Mouse (Mus musculus) kidney, postnatal 4 days (tissue): ENCODE data around the gene Rab3il1.

Experiments used
- DNase-seq, 2 experiments: peaks; one replicate each; pipeline ENCODE4 v3.0.0; 2021; ENCODE audit warnings: mixed read lengths in 2 of 2

The Rab3il1 gene

DNA sequence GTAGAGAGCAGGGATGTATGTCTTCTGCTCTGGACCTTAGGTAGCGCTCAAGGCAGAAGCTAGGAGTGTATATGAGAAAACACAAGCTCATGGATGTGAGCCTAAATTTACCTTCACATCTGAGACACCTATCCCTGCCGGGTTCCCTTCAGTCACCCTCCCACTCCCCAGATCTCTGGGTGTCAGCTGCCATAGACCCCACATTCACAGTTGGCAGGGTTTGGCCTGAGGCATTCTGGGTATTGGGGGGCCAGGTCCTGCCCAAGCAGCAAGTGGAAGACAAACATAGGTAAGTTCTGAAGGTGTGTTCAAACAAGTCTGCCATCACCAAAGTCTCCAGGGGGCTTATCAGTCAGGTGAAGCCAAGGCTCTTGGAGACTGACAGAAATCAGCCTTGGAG is 60.2 kb downstream of the Rab3il1 start:
- DNase-seq = no peak

DNA sequence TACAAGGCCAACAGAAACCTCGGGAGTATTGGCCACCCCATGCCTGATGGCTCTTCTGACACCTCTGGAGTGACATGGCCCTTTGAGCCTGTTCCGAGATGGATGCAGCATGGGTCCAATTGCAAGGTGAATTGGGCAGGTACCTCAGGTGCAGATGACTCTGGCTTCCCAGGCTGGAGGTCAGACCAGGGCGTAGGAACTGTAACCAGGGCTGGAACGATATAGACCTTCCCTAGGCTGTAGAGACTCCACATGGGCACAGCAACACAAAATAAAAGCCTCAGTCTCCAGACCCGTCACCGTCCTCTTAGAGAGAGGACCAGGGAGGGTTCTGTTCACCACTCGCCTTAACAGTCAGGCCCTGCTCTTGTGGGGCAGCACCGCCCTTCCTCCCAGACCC is 60.8 kb downstream of the Rab3il1 start:
- DNase-seq = no peak

DNA sequence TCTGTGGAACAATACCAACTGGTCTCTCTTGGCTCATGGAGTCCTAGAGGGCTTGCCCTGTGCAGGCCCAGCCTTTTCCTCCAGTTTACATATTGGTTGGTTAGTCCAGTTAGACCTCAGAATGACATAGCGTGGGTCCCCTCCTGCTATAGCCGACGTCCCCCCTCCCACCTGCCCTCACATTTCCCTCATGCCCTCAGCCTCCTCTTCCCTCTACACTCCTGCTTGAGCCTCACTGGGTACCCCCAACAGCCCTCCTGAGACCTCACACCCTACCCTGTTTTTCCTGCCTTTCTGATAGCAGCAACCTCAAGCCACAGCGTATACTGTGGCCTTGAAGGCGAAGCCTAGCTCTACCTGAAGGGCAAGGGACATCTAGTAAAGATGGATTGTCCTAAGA is 61.4 kb downstream of the Rab3il1 start:
- DNase-seq = no peak

DNA sequence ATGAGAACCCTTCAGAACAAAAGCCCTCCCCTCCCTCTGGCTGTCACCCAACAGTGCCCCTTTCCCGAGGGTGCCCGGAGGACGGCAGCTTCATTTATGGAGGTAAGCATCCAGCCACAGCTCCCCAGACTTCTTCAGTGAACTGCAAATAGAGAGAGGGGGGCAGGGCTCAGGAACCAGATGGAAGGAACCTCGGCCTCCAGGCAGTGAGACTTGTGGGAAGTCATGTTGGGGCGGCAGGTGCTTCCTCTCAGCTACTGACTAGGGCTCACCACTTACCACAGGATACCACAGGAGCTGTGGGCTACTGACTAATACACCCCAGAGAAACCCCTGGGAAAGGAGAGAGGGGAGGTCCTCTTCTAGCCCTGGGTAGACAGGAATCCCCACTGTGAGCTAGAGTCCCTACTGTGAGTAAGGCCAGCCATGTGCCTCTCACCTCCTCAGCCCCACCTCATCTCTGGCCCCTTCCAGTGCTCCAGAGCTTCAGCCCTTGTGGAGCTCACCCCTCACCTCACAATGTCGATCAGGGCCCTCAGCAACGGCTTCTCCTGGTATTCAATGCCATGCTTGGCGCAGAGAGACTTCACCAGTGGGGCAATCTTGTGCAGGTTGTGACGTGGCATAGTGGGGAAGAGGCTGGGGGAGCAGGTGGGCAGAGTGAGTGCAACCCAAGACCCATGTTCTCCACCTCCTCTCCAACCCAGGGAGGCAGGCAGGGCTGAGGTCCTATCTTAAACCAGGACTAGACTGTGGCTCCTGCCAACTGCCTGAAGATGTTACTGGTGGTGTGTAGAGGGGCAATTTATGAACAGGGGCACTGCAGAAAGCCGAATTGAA is 62.9 kb downstream of the Rab3il1 start:
- DNase-seq = no peak

DNA sequence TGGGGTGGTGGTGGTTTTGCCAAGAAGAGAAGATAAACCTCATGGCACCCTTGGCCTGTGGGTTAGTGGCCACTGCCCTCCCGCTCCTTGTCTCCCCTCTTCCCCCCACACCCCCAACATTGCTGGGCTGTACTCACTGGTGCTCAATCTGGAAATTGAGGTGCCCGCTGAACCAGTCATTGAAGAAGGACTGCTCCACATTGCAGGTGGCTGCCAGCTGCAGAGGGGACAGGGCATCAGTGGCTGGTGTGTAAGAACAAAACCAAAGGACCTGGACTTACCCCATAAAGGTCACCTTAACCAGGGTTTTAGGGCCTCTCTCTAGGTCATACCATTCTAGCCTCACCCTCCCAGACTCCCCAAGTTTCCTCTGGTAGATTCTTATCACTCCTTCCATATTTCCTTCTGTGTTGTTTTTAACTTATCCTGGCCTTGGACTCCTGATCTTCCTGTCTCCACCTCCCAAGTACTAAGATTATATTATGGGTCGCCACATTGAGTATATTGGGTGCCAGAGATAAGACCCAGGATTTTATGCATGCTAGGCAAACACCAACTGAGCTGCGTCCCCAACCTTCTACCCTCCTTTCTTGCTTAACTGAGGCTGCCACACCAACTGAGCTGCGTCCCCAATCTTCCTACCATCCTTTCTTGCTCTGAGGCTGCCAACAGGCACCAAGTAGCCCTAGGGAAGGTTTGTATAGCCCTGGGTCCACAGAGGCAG is 64.2 kb downstream of the Rab3il1 start:
- DNase-seq = no peak

DNA sequence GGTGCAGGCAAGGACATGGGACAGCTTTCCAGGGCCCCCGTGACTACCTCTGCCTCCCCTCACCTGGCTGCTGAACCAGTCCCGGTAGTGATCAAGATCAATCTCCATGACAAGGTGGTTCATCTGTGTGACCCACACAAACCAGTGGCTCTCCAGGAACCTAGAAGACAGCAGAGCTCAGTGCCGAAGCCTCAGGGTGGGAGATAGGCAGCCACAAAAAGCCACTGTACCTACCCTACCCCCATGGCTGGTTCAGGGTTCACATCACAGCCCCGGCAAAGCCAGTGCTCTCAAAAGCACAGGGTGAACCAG is 64.7 kb downstream of the Rab3il1 start:
- no peak for DNase-seq

DNA sequence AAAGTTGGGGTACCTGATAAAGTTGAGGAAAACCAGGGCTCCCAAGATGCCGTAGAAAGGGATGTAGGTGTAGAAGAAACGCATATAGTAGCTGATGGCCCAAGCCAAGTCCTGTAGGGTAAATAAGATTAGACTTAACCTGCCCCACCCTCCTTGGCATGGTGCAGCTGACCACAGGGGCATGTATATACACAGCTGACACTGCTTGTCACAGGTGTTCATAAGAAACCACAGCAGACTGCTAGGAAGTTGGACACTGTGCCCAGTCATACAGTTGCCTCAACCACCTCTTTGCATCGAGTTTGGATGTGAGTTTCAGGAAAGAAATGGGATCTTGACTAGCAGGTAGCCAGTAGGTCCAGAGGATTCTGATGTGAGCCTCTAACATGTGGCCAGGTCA is 65.0 kb downstream of the Rab3il1 start:
- no peak for DNase-seq

DNA sequence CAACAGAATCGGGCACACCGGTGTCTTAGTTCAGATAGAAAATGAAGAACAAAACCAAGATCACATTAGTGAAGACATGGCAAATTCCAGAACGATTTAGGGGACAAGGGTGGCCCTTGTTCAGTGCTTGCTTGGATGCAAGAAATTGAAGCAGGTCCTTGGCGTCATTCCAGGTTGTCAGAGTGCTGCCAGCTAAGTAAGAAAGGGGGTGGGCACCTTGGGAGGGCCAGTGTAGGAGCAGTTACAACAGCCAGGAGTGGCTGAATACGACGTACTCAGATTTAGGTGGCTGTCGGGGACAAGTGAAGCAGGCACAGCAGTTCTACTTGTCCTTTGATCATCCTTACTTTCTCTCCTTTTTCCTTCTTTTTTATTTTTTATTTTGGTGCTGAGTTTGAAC is 66.2 kb downstream of the Rab3il1 start:
- no peak for DNase-seq

DNA sequence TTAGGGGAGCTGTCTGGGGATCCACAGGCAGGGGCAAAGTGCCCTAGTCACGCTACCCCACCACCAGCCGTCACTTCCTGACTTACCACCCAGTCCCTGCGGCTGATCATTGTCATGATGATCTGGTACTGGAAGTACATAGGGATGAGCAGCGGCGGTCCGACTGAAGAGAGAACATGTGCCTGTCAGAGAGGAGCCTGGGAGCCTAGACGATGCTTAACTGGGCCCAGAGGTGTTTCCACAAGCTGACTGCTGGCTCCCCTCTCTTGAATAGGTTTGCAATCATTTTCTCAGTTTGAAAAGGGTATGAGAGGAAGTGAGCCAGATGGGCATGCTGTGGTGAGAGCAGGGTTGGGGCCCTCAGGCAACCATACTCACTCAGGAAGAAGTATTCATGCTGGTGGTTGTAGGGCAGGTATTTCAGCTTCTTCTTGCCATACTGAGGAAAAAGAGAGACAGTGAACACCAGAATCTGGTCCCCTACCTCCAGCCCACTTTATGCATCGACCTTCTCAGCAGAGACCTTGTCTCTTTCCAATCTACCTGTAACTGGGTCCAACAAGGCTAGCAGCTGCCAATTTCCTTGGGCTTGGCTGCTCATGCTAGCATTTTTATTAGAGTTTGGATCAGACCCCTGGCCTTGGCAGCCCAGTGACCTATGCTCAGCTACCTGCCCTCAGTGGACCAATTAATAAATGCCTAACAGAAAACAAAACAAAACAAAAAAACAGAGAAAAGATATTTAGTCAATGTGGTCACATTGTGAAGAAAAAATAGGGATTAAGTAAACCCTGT is 68.9 kb downstream of the Rab3il1 start:
- DNase-seq = no peak

DNA sequence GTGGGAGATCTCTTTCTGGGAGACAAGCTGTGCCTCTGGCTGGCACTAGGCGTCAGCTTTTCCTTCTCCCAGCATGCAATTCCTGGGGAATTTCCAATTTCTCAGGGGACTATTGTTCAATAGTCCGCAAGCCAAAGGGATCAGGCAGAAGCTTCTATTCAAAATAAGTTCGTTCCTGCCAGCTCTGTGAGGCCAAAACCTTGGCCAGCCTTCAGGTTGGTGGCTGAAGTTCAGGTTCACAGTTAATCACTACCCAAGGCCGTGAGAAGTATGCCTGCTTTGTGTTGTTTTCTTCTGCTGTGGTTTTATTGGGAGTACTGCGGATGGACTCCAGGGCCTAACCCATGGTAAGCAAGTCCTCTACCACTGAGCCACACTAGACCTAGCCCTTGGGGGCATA is 69.7 kb downstream of the Rab3il1 start:
- DNase-seq = no peak

DNA sequence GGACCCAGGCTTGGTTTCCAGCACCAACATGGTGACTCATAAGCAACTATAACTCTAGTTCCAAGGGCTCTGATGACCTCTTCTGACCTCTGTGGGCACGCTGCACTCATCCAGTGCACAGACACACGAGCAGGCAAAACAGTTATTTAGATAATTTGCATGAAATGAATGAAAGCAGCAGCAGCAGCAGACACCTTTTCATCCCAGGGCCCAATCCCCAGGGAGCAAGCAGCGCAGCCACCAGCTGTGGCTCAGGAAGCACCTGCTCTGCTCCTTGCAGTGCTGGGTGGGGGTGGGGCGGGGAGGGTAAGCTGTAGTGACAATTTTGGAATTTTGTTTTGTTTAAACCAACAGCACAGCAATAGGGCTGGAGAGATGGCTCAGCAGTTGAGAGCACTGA is 70.4 kb downstream of the Rab3il1 start:
- DNase-seq = no peak

DNA sequence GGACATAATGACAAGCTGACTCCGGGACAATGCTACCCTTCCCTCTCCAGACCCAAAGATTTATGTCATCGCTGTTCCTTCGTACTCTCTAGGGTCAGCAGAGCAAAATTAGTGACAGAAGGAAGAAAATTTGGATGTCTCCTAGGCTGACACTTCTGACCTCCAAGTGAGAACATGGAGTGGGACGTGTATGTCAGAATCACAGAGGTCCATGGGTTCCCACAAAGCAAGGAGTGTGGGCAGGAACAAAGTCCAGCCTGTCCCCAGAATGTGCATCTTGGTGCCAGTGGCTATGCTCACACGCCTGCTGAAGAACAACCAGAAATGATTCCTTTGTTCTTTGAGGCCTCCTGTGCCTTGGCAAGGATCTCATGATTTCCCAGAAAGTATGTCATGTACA is 71.7 kb downstream of the Rab3il1 start:
- DNase-seq = no peak

DNA sequence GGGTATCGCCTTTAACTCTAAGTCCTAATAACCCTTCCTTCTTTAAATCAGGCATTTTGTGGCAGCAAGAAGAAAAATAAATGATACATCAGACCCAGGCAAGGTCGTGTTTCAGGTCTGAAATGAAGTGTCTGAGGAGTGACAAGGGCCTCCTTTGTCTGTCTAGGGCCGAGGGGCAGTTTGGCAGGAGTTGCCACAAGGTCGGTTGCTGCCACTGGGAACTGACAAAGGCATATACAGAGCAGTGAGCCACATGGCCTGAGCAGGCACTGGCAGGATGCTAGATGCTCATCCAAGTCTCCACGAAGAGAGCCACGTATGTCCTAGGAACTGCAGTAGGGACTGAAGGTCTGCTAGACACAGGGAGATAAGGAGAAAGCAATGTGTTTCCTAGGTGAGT is 76.9 kb downstream of the Rab3il1 start:
- DNase-seq = no peak

DNA sequence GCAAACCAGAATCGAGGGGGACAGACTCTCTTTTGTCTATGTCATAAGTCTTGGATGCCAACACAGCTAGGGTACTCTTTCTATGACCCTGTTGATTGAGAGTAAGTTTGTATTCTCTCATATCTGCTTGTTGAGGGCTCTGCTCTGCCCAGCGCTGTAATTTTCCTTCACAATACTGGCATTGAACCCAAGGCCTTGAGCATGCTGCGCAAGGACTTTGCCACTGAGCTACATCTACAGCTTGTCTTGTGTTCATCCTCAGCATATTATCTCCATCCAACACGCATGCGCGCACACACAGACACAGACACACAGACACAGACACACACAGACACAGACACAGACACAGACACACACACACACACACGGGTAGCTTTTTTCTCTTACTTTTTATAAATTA is 78.9 kb downstream of the Rab3il1 start:
- DNase-seq = no peak

DNA sequence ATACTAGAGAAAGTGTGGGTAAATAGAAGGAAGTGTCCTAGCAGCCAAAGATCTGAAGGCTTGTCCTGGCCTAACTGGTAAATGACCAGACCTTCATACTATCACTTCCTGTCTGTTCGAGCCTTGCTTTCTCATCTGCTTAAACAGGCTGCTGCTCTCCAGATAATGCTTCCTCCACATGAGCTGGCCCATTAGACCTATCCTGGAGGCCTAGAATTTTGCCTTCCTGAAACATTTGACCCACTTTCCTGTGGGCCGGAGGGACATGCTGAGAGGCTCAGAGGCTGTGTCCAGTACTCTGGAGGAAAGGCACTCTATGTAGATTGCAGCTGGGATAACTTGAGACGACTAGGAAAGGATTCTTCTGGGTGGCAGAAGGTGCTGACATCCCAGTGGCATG is 80.6 kb downstream of the Rab3il1 start:
- DNase-seq = no peak

DNA sequence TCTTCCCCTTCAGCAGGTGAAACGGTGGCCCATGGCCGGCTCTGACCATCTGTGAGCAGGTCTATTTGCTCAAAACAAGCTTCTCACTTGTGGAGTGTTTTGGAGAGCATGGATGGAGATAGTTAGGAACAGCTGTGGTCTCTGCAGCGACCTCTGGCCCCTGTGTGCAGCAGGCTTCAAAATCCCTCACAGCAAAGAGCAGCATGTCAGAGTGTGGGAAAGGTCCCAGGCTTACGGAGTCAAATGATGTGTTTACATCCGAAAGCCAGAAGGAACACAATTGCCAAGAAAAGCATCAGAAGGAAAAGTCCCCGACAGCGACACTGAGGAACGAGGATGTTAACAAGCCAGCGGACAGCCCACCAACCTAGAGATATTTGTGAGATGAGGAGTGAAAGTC is 84.0 kb downstream of the Rab3il1 start:
- DNase-seq = peak in 1 of 2 experiments; percentile 38

DNA sequence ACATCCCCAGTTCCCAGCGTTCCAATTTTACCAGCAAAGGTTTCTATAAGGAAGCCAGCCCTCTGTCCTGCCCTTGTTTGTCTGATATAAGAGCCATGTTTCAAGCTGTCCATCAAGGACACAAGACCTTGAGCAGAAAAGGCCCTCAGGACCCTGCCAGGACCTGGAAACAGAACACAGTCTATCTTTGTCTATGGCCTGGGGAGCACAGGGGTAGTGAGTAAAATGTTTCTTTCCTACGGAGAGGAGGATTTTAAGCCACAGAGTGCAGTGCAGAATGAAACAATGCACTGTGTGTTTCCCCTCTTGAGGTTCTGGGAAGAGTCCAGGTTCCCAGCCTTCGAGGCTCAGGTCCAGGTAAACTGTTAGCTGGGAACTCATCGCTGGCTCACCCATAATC is 85.5 kb downstream of the Rab3il1 start:
- no peak for DNase-seq
